Mouse (Mus musculus): Measurements from ENCODE around the gene Lin7b.

The Lin7b gene

GRCm38 (mm10) chr7:45353041-45353440 lies 17.3 kb downstream of the Lin7b start:
- DNase-seq (ENCODE audit: inconsistent ontology term), result no peak

- no peak for DNase-seq (ENCODE audit: inconsistent ontology term)
Observed at GRCm38 (mm10) chr7:45346905-45347304, 23.5 kb downstream of the Lin7b start.

- peak; percentile 19 for DNase-seq (ENCODE audit: inconsistent ontology term)
Observed at GRCm38 (mm10) chr7:45343543-45343942, 26.8 kb downstream of the Lin7b start.

- no peak for DNase-seq (ENCODE audit: inconsistent ontology term)
Observed at GRCm38 (mm10) chr7:45342081-45342480, 28.3 kb downstream of the Lin7b start.

GRCm38 (mm10) chr7:45341303-45341702 lies 29.1 kb downstream of the Lin7b start:
- DNase-seq (ENCODE audit: inconsistent ontology term), result peak; percentile 82

GRCm38 (mm10) chr7:45340669-45341068 lies 29.7 kb downstream of the Lin7b start:
- peak; percentile 64 for DNase-seq (ENCODE audit: inconsistent ontology term)

- DNase-seq (ENCODE audit: inconsistent ontology term), result no peak
Observed at GRCm38 (mm10) chr7:45340066-45340442, 30.3 kb downstream of the Lin7b start.

- peak; percentile 93 for DNase-seq (ENCODE audit: inconsistent ontology term)
Observed at GRCm38 (mm10) chr7:45339410-45340065, 30.8 kb downstream of the Lin7b start.

GRCm38 (mm10) chr7:45338161-45338911 lies 32.0 kb downstream of the Lin7b start:
- DNase-seq (ENCODE audit: inconsistent ontology term), result no peak

- DNase-seq (ENCODE audit: inconsistent ontology term), result no peak
Observed at GRCm38 (mm10) chr7:45337469-45337868, 32.9 kb downstream of the Lin7b start.

- no peak for DNase-seq (ENCODE audit: inconsistent ontology term)
Observed at GRCm38 (mm10) chr7:45336319-45336718, 34.1 kb downstream of the Lin7b start.

- no peak for DNase-seq (ENCODE audit: inconsistent ontology term)
Observed at GRCm38 (mm10) chr7:45335056-45335455, 35.3 kb downstream of the Lin7b start, which contains the start of gene Hrc. TSS of gene Hrc (plus strand) at chr7:45335290.

GRCm38 (mm10) chr7:45334605-45335004 lies 35.8 kb downstream of the Lin7b start:
- no peak for DNase-seq (ENCODE audit: inconsistent ontology term)

GRCm38 (mm10) chr7:45333431-45333982 lies 36.9 kb downstream of the Lin7b start, which contains the start of gene Trpm4:
TSS of gene Trpm4 (minus strand) at chr7:45333780.
- peak; percentile 93 for DNase-seq (ENCODE audit: inconsistent ontology term)

- peak; percentile 76 for DNase-seq (ENCODE audit: inconsistent ontology term)
Observed at GRCm38 (mm10) chr7:45332685-45333425, 37.5 kb downstream of the Lin7b start.

GRCm38 (mm10) chr7:45331502-45331901 lies 38.9 kb downstream of the Lin7b start:
- DNase-seq (ENCODE audit: inconsistent ontology term), result no peak

- no peak for DNase-seq (ENCODE audit: inconsistent ontology term)
Observed at GRCm38 (mm10) chr7:45328841-45329475, 41.4 kb downstream of the Lin7b start.

- no peak for DNase-seq (ENCODE audit: inconsistent ontology term)
Observed at GRCm38 (mm10) chr7:45325800-45326199, 44.6 kb downstream of the Lin7b start.

- no peak for DNase-seq (ENCODE audit: inconsistent ontology term)
Observed at GRCm38 (mm10) chr7:45323069-45323468, 47.3 kb downstream of the Lin7b start.

GRCm38 (mm10) chr7:45322245-45322644 lies 48.1 kb downstream of the Lin7b start:
- DNase-seq (ENCODE audit: inconsistent ontology term), result no peak

Data from Muller cell, postnatal 12 days (primary cell).